Mouse (Mus musculus): ENCODE results near the gene Myt1l.

- TF ChIP-seq CTCF (conservative IDR thresholded peaks at IDR 0.05; ENCODE audit: insufficient read depth, insufficient read length, low read depth, low read length) (peak; percentile 60), POLR2A (IDR thresholded peaks at IDR 0.05; ENCODE audit: low read depth, low read length) (no peak)
Observed at GRCm38 (mm10) chr12:29627956-29628750, 100.0 kb downstream of the Myt1l start.

All from kidney, adult 2 months (tissue).